Mouse (Mus musculus): ENCODE measurements around the gene Dpyd. TPM values are rescaled to one million over a fixed set of nuclear protein-coding genes. Genes with fewer than 3 reads are reported as not detected.

Gene Dpyd
- 2.6 and 2.9 TPM in 2 replicates for polyA plus RNA-seq (2014; fragmentation: Nextera tagmentation; extraction: Ambion mirVana)

DNA sequence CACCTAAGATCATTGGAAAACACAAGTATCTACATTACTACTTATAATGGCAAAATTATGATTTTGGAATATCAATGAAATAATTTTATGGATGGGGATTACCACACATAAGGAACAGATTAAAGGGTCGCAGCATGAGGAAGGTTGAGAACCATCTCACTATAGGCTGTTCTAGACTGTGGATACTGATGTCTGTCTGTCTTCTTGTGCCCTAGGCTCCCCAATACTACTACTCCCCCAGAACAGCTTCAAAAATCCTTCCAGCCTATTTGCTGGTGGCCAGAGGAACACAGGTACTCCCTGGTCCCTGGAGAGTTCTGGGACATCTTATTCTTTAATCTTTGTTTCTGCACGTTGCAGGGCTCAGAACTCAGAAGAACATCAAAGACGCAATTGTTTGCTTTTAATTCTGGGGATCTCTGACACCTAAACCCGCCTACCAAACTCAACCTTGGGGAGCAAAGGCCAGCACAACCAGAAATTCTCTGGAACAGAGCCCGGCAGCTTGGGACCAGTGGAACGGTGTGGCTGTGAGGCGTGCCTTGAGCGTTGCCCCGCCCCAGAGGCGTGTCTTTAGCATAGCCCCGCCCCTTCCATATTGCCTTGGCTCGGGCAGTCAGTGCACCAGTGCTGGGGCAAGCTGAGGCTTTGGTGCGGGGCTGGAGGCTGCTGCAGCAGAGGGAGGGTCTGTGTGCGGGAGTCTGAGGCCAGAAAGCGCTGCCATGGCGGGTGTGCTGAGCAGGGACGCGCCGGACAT, at the start of gene Dpyd:
TSS of gene Dpyd (plus strand) at position 576 of the 757 bp plus-strand sequence.
- Histone ChIP-seq H3K27me3 (ENCODE audit: control insufficient read depth, insufficient read depth, low read length) (no peaks in the 10 kb centered on the region), H3K36me3 (ENCODE audit: control insufficient read depth, insufficient read depth, low read length) (no peaks in the 10 kb centered on the region), H3K4me3 (ENCODE audit: low read depth, low read length) (peak within 1 kb of the TSS; percentile 45), H3K4me1 (ENCODE audit: control insufficient read depth, insufficient read depth, low read length) (no peaks in the 10 kb centered on the region), H3K9me3 (ENCODE audit: control insufficient read depth, low read length) (no peaks in the 10 kb centered on the region), H3K9ac (ENCODE audit: low read length) (peak within 1 kb of the TSS; percentile 66), H3K27ac (ENCODE audit: low read depth, low read length) (no peak within 1 kb of the TSS), H3K4me2 (peak within 1 kb of the TSS; percentile 81)
- ATAC-seq (ENCODE audit: low FRiP score) = peak; percentile 100
- WGBS = 6% methylated on average over 17 of the region's 19 CpGs
- DNase-seq (ENCODE audit: low spot score, missing footprints) = peak; percentile 99

DNA sequence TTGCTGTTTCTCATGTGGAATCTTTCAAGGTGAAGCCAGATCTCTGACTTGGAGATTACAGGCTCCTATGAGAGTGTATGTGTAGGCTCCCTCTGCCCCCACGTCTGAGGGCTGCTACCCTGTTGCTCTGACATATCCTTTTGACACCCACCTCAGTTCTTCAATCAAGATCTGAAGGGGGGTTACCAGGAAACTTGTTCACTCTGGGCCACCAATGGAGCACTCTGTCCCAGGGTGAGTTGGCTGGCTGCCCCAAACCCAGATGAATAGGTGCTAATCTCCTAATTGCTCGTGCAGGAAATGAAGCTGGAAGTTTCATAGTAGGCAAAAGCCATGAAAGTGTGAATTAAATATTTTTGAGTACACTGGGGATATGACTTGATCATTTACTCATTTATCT, 24.3 kb upstream of the Dpyd start:
- WGBS = 32% methylated on average over 2 of the region's 2 CpGs
- peak; percentile 67 for DNase-seq (ENCODE audit: low spot score, missing footprints)
- no peak overlapping the region for H3K27ac ChIP-seq (ENCODE audit: low read depth, low read length)

DNA sequence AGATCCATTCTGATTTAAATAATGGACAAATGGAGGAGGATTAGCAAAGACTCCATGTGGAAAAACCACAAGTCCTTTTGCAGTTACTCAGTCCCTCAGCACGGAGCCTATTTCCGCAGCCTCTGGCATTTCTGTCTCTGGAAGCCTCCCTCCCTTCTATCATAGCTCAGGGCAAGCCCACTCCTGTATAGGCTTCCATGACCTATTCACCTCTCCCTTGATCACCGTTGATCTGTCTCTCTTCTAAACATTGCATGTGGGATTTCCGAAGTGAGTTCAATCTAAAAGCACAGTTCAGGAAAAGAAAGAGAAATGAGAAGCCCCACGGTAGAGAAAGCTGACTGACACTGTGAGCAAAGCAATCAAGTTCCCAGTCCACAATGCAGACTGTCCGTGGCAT, 20.2 kb upstream of the Dpyd start:
- ATAC-seq (ENCODE audit: low FRiP score) (no peak), DNase-seq (ENCODE audit: low spot score, missing footprints) (no peak)
- H3K27me3 ChIP-seq (ENCODE audit: control insufficient read depth, insufficient read depth, low read length) = no peaks in the 10 kb centered on the region
- H3K9ac ChIP-seq (ENCODE audit: low read length) = no peak overlapping the region
- no peaks in the 10 kb centered on the region for H3K4me1 ChIP-seq (ENCODE audit: control insufficient read depth, insufficient read depth, low read length)
- no peaks in the 10 kb centered on the region for H3K36me3 ChIP-seq (ENCODE audit: control insufficient read depth, insufficient read depth, low read length)
- no peak overlapping the region for H3K4me3 ChIP-seq (ENCODE audit: low read depth, low read length)
- no peak overlapping the region for H3K4me2 ChIP-seq
- H3K9me3 ChIP-seq (ENCODE audit: control insufficient read depth, low read length) = no peaks in the 10 kb centered on the region
- H3K27ac ChIP-seq (ENCODE audit: low read depth, low read length) = no peak overlapping the region
- 39% methylated on average over 6 of the region's 6 CpGs for WGBS

More for the DNA sequence above, 24.3 kb upstream of the Dpyd start:
- Histone ChIP-seq H3K27me3 (ENCODE audit: control insufficient read depth, insufficient read depth, low read length) (no peaks in the 10 kb centered on the region), H3K4me2 (no peak overlapping the region), H3K4me1 (ENCODE audit: control insufficient read depth, insufficient read depth, low read length) (no peaks in the 10 kb centered on the region), H3K9me3 (ENCODE audit: control insufficient read depth, low read length) (no peaks in the 10 kb centered on the region), H3K4me3 (ENCODE audit: low read depth, low read length) (no peak overlapping the region), H3K9ac (ENCODE audit: low read length) (no peak overlapping the region), H3K36me3 (ENCODE audit: control insufficient read depth, insufficient read depth, low read length) (no peaks in the 10 kb centered on the region)
- ATAC-seq (ENCODE audit: low FRiP score) = no peak

DNA sequence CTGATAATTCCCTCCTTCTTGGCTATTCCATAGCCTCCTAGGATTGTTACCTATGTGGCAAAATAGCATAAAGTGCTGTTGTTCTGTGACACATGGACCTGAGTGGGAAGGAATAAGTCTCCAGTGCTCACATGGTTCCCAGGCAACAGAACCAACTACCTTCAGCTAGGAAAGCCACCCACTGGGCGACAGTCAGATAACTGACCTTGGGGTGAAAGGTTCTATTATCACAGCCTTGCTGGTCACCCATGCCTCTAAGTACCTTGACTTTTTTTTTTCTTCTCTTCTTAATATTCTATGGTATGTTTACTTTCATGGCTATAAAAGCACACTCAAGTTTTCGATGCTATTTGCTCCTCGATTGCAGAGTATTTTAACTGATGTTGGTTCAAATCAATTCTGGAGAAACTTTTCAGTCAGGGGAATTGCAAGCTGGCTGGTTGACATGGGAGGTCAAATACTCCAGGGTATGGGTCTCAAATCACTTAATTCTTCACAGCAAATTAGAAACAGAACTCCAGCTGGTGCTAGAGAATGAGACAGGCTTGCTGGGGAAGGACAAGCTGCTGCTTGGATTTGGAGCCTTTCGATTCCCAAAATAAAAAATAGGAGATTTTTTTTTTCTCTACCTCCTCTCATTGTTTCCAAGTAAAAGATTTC, 14.2 kb upstream of the Dpyd start:
- Histone ChIP-seq H3K9me3 (ENCODE audit: control insufficient read depth, low read length) (no peaks in the 10 kb centered on the region), H3K27ac (ENCODE audit: low read depth, low read length) (no peak overlapping the region), H3K4me3 (ENCODE audit: low read depth, low read length) (no peak overlapping the region), H3K27me3 (ENCODE audit: control insufficient read depth, insufficient read depth, low read length) (no peaks in the 10 kb centered on the region), H3K4me2 (no peak overlapping the region), H3K4me1 (ENCODE audit: control insufficient read depth, insufficient read depth, low read length) (no peaks in the 10 kb centered on the region; the same call in 1 of the 2 replicates), H3K36me3 (ENCODE audit: control insufficient read depth, insufficient read depth, low read length) (no peaks in the 10 kb centered on the region), H3K9ac (ENCODE audit: low read length) (no peak overlapping the region)
- ATAC-seq (ENCODE audit: low FRiP score) = no peak
- no peak for DNase-seq (ENCODE audit: low spot score, missing footprints)
- 44% methylated on average over 4 of the region's 4 CpGs for WGBS

DNA sequence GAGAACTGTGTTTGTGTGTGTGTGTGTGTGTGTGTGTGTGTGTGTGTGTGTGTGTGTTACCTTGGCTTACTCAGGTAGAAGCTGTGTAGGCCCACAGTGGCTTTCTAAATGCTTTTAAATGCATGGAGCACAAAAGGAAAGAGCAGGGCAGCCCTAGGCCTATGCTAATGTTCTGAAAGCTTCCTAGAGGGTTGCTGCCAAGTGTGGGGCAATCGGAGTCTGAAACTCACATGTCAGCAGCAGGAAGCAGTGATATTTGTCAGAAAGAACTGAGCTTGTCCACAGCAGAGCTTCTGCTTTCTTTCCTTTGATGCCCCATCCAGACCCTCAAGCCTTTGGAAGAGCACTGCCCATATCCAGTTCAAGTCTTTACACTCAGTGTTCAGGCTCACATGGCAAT, 4.3 kb upstream of the Dpyd start:
- Histone ChIP-seq H3K27me3 (ENCODE audit: control insufficient read depth, insufficient read depth, low read length) (no peaks in the 10 kb centered on the region), H3K36me3 (ENCODE audit: control insufficient read depth, insufficient read depth, low read length) (no peaks in the 10 kb centered on the region), H3K4me3 (ENCODE audit: low read depth, low read length) (no peak overlapping the region), H3K9ac (ENCODE audit: low read length) (no peak overlapping the region), H3K27ac (ENCODE audit: low read depth, low read length) (no peak overlapping the region), H3K4me1 (ENCODE audit: control insufficient read depth, insufficient read depth, low read length) (no peaks in the 10 kb centered on the region), H3K9me3 (ENCODE audit: control insufficient read depth, low read length) (no peaks in the 10 kb centered on the region), H3K4me2 (no peak overlapping the region)
- 70% methylated on average over 1 of the region's 1 CpGs for WGBS
- ATAC-seq (ENCODE audit: low FRiP score) = no peak
- peak; percentile 59 for DNase-seq (ENCODE audit: low spot score, missing footprints)

DNA sequence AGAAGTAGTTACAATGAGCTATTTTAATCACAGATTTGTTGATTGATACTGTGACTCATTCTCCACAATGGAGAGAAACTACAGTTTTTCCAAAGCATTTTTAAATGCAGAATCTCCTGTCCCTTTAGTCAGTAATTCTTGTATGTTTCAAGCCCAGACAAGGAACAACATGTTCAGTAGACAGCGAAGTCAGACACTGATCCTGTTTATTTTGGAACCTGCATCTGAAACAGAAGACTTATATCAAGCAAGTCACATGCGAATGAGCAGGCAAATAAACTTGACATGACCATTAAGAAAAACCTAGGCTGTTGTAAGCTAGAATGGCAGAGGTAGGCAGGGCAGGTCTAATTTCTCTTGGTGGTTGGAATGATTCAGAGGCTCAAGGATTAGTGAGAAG, 2.0 kb upstream of the Dpyd start:
- H3K36me3 ChIP-seq (ENCODE audit: control insufficient read depth, insufficient read depth, low read length) = no peaks in the 10 kb centered on the region
- H3K27me3 ChIP-seq (ENCODE audit: control insufficient read depth, insufficient read depth, low read length) = no peaks in the 10 kb centered on the region
- DNase-seq (ENCODE audit: low spot score, missing footprints) (no peak), ATAC-seq (ENCODE audit: low FRiP score) (no peak)
- no peak overlapping the region for H3K4me2 ChIP-seq
- no peaks in the 10 kb centered on the region for H3K4me1 ChIP-seq (ENCODE audit: control insufficient read depth, insufficient read depth, low read length)
- WGBS = 92% methylated on average over 2 of the region's 2 CpGs
- H3K9ac ChIP-seq (ENCODE audit: low read length) = no peak overlapping the region
- H3K4me3 ChIP-seq (ENCODE audit: low read depth, low read length) = no peak overlapping the region
- no peaks in the 10 kb centered on the region for H3K9me3 ChIP-seq (ENCODE audit: control insufficient read depth, low read length)
- no peak overlapping the region for H3K27ac ChIP-seq (ENCODE audit: low read depth, low read length)

DNA sequence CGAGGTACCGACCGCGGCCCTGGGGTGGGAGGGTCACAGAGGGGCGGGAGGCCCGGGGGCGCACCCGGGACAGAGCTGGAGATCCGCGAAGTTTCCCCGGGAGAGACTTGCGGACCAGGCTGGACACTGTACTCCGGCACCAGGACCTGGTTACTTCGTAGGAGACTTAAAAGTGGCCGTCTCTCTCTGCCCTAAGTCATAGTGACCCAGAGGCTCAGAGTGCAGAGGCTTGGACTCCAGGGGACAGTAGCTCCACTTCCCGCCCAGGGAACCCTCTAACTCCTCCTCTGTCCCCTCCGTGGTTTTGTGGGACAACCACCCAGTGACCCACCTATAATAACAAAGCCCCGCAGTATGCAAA, 362 bp downstream of the Dpyd start:
- Histone ChIP-seq H3K27ac (ENCODE audit: low read depth, low read length) (no peak overlapping the region), H3K9me3 (ENCODE audit: control insufficient read depth, low read length) (no peaks in the 10 kb centered on the region), H3K4me2 (peak overlapping the region; percentile 81), H3K4me3 (ENCODE audit: low read depth, low read length) (peak overlapping the region; percentile 45), H3K27me3 (ENCODE audit: control insufficient read depth, insufficient read depth, low read length) (no peaks in the 10 kb centered on the region), H3K9ac (ENCODE audit: low read length) (peak overlapping the region; percentile 66), H3K4me1 (ENCODE audit: control insufficient read depth, insufficient read depth, low read length) (no peaks in the 10 kb centered on the region), H3K36me3 (ENCODE audit: control insufficient read depth, insufficient read depth, low read length) (no peaks in the 10 kb centered on the region)
- ATAC-seq (ENCODE audit: low FRiP score) (no peak; the same call in 1 of the 2 replicates), DNase-seq (ENCODE audit: low spot score, missing footprints) (no peak)
- 0% methylated on average over 17 of the region's 18 CpGs for WGBS

DNA sequence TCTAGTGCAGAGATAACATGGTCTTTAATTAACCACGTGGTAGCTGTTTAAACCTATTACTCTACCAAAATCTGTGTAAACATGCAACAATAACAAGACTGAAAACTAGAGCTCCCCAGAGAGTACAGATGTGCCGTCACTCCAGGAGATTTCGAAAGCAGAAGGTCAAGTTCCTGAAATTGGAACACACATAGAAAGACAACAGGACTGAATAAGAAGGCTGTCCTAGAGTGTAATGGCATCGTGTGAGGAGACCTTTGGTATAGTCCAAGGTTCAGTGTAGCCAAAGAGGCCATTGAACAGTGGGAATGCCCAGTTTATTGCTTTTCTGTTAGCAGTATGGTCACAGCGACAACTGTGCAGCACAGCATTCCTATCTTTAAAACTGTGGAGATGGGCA, 4.8 kb downstream of the Dpyd start:
- H3K9ac ChIP-seq (ENCODE audit: low read length) = no peak overlapping the region
- H3K4me2 ChIP-seq = no peak overlapping the region
- no peaks in the 10 kb centered on the region for H3K4me1 ChIP-seq (ENCODE audit: control insufficient read depth, insufficient read depth, low read length)
- no peak overlapping the region for H3K27ac ChIP-seq (ENCODE audit: low read depth, low read length)
- no peak overlapping the region for H3K4me3 ChIP-seq (ENCODE audit: low read depth, low read length)
- H3K9me3 ChIP-seq (ENCODE audit: control insufficient read depth, low read length) = no peaks in the 10 kb centered on the region
- WGBS = 72% methylated on average over 5 of the region's 5 CpGs
- DNase-seq (ENCODE audit: low spot score, missing footprints) (no peak), ATAC-seq (ENCODE audit: low FRiP score) (no peak)
- H3K27me3 ChIP-seq (ENCODE audit: control insufficient read depth, insufficient read depth, low read length) = no peaks in the 10 kb centered on the region
- no peaks in the 10 kb centered on the region for H3K36me3 ChIP-seq (ENCODE audit: control insufficient read depth, insufficient read depth, low read length)

DNA sequence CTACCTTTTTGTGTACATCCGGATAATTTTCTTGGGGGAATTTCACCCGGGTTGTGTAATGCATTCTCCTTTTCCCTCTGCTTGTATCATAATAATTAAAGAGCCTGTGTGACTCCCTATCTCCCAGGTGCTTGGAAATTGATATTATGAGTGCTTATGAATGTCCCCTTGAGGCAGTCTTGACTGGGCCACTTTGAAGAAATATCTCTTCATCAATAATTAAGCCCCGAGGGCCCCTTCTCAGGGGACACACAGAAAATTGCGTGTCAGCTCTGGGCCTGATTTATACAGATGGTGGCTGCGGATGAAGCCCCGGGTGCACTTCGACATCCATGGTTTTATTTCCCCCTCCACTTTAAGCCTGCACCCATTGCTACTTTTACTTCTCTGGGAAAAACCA, 8.3 kb downstream of the Dpyd start:
- no peak overlapping the region for H3K4me3 ChIP-seq (ENCODE audit: low read depth, low read length)
- ATAC-seq (ENCODE audit: low FRiP score) (no peak), DNase-seq (ENCODE audit: low spot score, missing footprints) (no peak)

More for the DNA sequence above, 8.3 kb downstream of the Dpyd start:
- Histone ChIP-seq H3K36me3 (ENCODE audit: control insufficient read depth, insufficient read depth, low read length) (no peaks in the 10 kb centered on the region), H3K9me3 (ENCODE audit: control insufficient read depth, low read length) (no peaks in the 10 kb centered on the region), H3K4me1 (ENCODE audit: control insufficient read depth, insufficient read depth, low read length) (no peaks in the 10 kb centered on the region), H3K4me2 (no peak overlapping the region), H3K9ac (ENCODE audit: low read length) (no peak overlapping the region), H3K27me3 (ENCODE audit: control insufficient read depth, insufficient read depth, low read length) (no peaks in the 10 kb centered on the region), H3K27ac (ENCODE audit: low read depth, low read length) (no peak overlapping the region)
- 85% methylated on average over 7 of the region's 7 CpGs for WGBS

Data from midbrain, embryonic 11.5 days (tissue).